Mouse (Mus musculus) kidney, embryonic 16.5 days (tissue): ENCODE data around the gene Klhdc8a. TPM values are rescaled to one million over a fixed set of nuclear protein-coding genes. Genes with fewer than 3 reads are reported as not detected.

Experiments
- polyA plus RNA-seq: library from polyadenylated mRNA; unstranded; fragments of >200 nt; fragmentation: Nextera tagmentation; extraction: Ambion mirVana; gene quantifications from 2 replicates; pipeline ENCODE4 v1.2.1, GENCODE M21; 2015

The Klhdc8a gene
- polyA plus RNA-seq, 1 experiment from 2014 or later, result 2.1 TPM

Other genes with a start within 250 kb of the Klhdc8a start
- 17.5 and 18.5 TPM in 2 replicates for gene Mfsd4a, start 230.6 kb upstream of the Klhdc8a start, polyA plus RNA-seq
- gene Cdk18, start 158.9 kb upstream of the Klhdc8a start, polyA plus RNA-seq, result 9.0 and 9.3 TPM in 2 replicates
- gene Lemd1, start 107.2 kb upstream of the Klhdc8a start, polyA plus RNA-seq, result 0.21 and 0.32 TPM in 2 replicates
- gene AC124108.1, start 107.2 kb upstream of the Klhdc8a start, polyA plus RNA-seq, result 0.10 and 0.13 TPM in 2 replicates
- not detected in 2 replicates for gene Gm10188, start 68.9 kb upstream of the Klhdc8a start, polyA plus RNA-seq
- 4.3 and 5.5 TPM in 2 replicates for gene Nuak2, start 17.5 kb downstream of the Klhdc8a start, polyA plus RNA-seq
- gene Tmcc2, start 92.7 kb downstream of the Klhdc8a start, polyA plus RNA-seq, result 8.3 and 8.6 TPM in 2 replicates
- 16.9 and 18.6 TPM in 2 replicates for gene Dstyk, start 118.9 kb downstream of the Klhdc8a start, polyA plus RNA-seq
- 46.6 and 50.1 TPM in 2 replicates for gene Rbbp5, start 178.7 kb downstream of the Klhdc8a start, polyA plus RNA-seq
- 1.6 and 1.7 TPM in 2 replicates for gene Tmem81, start 207.6 kb downstream of the Klhdc8a start, polyA plus RNA-seq
- gene Cntn2, start 244.6 kb downstream of the Klhdc8a start, polyA plus RNA-seq, result 0.25 and 0.58 TPM in 2 replicates